Mouse (Mus musculus) heart, postnatal 0 days (tissue): ENCODE data around the gene Wnk2.

Experiments used
- CTCF ChIP-seq: IDR thresholded peaks from 2 replicates; pipeline ENCODE4 v1.5.1; 2016; ENCODE audit warnings: antibody characterized with exemption, control low read depth, low read depth
- EP300 ChIP-seq: IDR thresholded peaks from 2 replicates; pipeline ENCODE4 v1.6.1; 2016; ENCODE audit warnings: antibody characterized with exemption, low read depth

- TF ChIP-seq CTCF, result no peak
- no peak for TF ChIP-seq EP300
These were observed 4.5 kb downstream of the Wnk2 start for GRCm38 (mm10) chr13:49143323-49143722.
